Mouse (Mus musculus): ENCODE measurements around the gene Csmd2. TPM values are rescaled to one million over a fixed set of nuclear protein-coding genes. Genes with fewer than 3 reads are reported as not detected.

Gene Csmd2
- polyA plus RNA-seq, 1 experiment from 2014 or later = not detected

- no peak overlapping the region for H3K27ac ChIP-seq
- H3K4me3 ChIP-seq (ENCODE audit: inconsistent target) = no peak overlapping the region
- WGBS (ENCODE audit: missing documents) = 77% methylated on average over 13 of the region's 13 CpGs
- H3K79me2 ChIP-seq (ENCODE audit: inconsistent target) = no peaks in the 10 kb centered on the region
- H3K36me3 ChIP-seq (ENCODE audit: inconsistent target) = no peaks in the 10 kb centered on the region
These were observed 230.4 kb downstream of the Csmd2 start for GRCm38 (mm10) chr4:128217991-128218595.

- no peaks in the 10 kb centered on the region for H3K36me3 ChIP-seq (ENCODE audit: inconsistent target)
- no peak overlapping the region for H3K27ac ChIP-seq
- H3K4me3 ChIP-seq (ENCODE audit: inconsistent target) = no peak overlapping the region
- 88% methylated on average over 6 of the region's 6 CpGs for WGBS (ENCODE audit: missing documents)
- no peaks in the 10 kb centered on the region for H3K79me2 ChIP-seq (ENCODE audit: inconsistent target)
These were observed 236.8 kb downstream of the Csmd2 start for GRCm38 (mm10) chr4:128224453-128224852.

GRCm38 (mm10) chr4:128227377-128228316, 240.0 kb downstream of the Csmd2 start:
- Histone ChIP-seq H3K4me3 (ENCODE audit: inconsistent target) (no peak overlapping the region), H3K27ac (no peak overlapping the region), H3K79me2 (ENCODE audit: inconsistent target) (no peaks in the 10 kb centered on the region), H3K36me3 (ENCODE audit: inconsistent target) (no peaks in the 10 kb centered on the region)
- WGBS (ENCODE audit: missing documents) = 68% methylated on average over 13 of the region's 13 CpGs

- WGBS (ENCODE audit: missing documents) = 87% methylated on average over 13 of the region's 13 CpGs
- Histone ChIP-seq H3K79me2 (ENCODE audit: inconsistent target) (no peaks in the 10 kb centered on the region), H3K4me3 (ENCODE audit: inconsistent target) (no peak overlapping the region), H3K36me3 (ENCODE audit: inconsistent target) (no peaks in the 10 kb centered on the region), H3K27ac (no peak overlapping the region)
These were observed 245.8 kb downstream of the Csmd2 start for GRCm38 (mm10) chr4:128233458-128233857.

- no peak overlapping the region for H3K27ac ChIP-seq
- no peaks in the 10 kb centered on the region for H3K79me2 ChIP-seq (ENCODE audit: inconsistent target)
- 50% methylated on average over 1 of the region's 1 CpGs for WGBS (ENCODE audit: missing documents)
- no peak overlapping the region for H3K4me3 ChIP-seq (ENCODE audit: inconsistent target)
- H3K36me3 ChIP-seq (ENCODE audit: inconsistent target) = no peaks in the 10 kb centered on the region
These were observed 251.5 kb downstream of the Csmd2 start for GRCm38 (mm10) chr4:128239113-128239512.

- 28% methylated on average over 19 of the region's 19 CpGs for WGBS (ENCODE audit: missing documents)
- H3K4me3 ChIP-seq (ENCODE audit: inconsistent target) = no peak overlapping the region
- no peaks in the 10 kb centered on the region for H3K36me3 ChIP-seq (ENCODE audit: inconsistent target)
- no peaks in the 10 kb centered on the region for H3K79me2 ChIP-seq (ENCODE audit: inconsistent target)
- H3K27ac ChIP-seq = no peak overlapping the region
These were observed 253.6 kb downstream of the Csmd2 start for GRCm38 (mm10) chr4:128241075-128241853.

- Histone ChIP-seq H3K79me2 (ENCODE audit: inconsistent target) (no peaks in the 10 kb centered on the region), H3K36me3 (ENCODE audit: inconsistent target) (no peaks in the 10 kb centered on the region), H3K4me3 (ENCODE audit: inconsistent target) (no peak overlapping the region), H3K27ac (no peak overlapping the region)
- 88% methylated on average over 2 of the region's 2 CpGs for WGBS (ENCODE audit: missing documents)
These were observed 254.2 kb downstream of the Csmd2 start for GRCm38 (mm10) chr4:128241854-128242356.

- Histone ChIP-seq H3K27ac (no peak overlapping the region), H3K79me2 (ENCODE audit: inconsistent target) (no peaks in the 10 kb centered on the region), H3K36me3 (ENCODE audit: inconsistent target) (no peaks in the 10 kb centered on the region), H3K4me3 (ENCODE audit: inconsistent target) (no peak overlapping the region)
- 55% methylated on average over 2 of the region's 2 CpGs for WGBS (ENCODE audit: missing documents)
These were observed 257.5 kb downstream of the Csmd2 start for GRCm38 (mm10) chr4:128245201-128245600.

GRCm38 (mm10) chr4:128248676-128249075, 261.0 kb downstream of the Csmd2 start:
- H3K4me3 ChIP-seq (ENCODE audit: inconsistent target) = no peak overlapping the region
- 10% methylated on average over 5 of the region's 5 CpGs for WGBS (ENCODE audit: missing documents)
- no peaks in the 10 kb centered on the region for H3K36me3 ChIP-seq (ENCODE audit: inconsistent target)
- no peaks in the 10 kb centered on the region for H3K79me2 ChIP-seq (ENCODE audit: inconsistent target)
- no peak overlapping the region for H3K27ac ChIP-seq

GRCm38 (mm10) chr4:128259211-128259610, 271.6 kb downstream of the Csmd2 start:
- 81% methylated on average over 5 of the region's 5 CpGs for WGBS (ENCODE audit: missing documents)
- H3K79me2 ChIP-seq (ENCODE audit: inconsistent target) = no peaks in the 10 kb centered on the region
- H3K4me3 ChIP-seq (ENCODE audit: inconsistent target) = no peak overlapping the region
- no peak overlapping the region for H3K27ac ChIP-seq
- no peaks in the 10 kb centered on the region for H3K36me3 ChIP-seq (ENCODE audit: inconsistent target)

GRCm38 (mm10) chr4:128260907-128261560, 273.4 kb downstream of the Csmd2 start, which contains the start of gene Hmgb4:
Gene Hmgb4 (minus strand): TSS chr4:128260957.
- no peaks in the 10 kb centered on the region for H3K79me2 ChIP-seq (ENCODE audit: inconsistent target)
- no peak within 1 kb of the TSS for H3K27ac ChIP-seq
- no peak within 1 kb of the TSS for H3K4me3 ChIP-seq (ENCODE audit: inconsistent target)
- 80% methylated on average over 8 of the region's 8 CpGs for WGBS (ENCODE audit: missing documents)
- no peaks in the 10 kb centered on the region for H3K36me3 ChIP-seq (ENCODE audit: inconsistent target)

- Histone ChIP-seq H3K36me3 (ENCODE audit: inconsistent target) (no peaks in the 10 kb centered on the region), H3K4me3 (ENCODE audit: inconsistent target) (no peak overlapping the region), H3K27ac (no peak overlapping the region), H3K79me2 (ENCODE audit: inconsistent target) (no peaks in the 10 kb centered on the region)
- WGBS (ENCODE audit: missing documents) = 93% methylated on average over 5 of the region's 5 CpGs
These were observed 276.8 kb downstream of the Csmd2 start for GRCm38 (mm10) chr4:128264491-128264890.

- Histone ChIP-seq H3K4me3 (ENCODE audit: inconsistent target) (no peak overlapping the region), H3K27ac (no peak overlapping the region)
- WGBS (ENCODE audit: missing documents) = 78% methylated on average over 3 of the region's 3 CpGs
These were observed 277.7 kb downstream of the Csmd2 start for GRCm38 (mm10) chr4:128265341-128265740.

GRCm38 (mm10) chr4:128269261-128269875, 281.7 kb downstream of the Csmd2 start:
- Histone ChIP-seq H3K27ac (no peak overlapping the region), H3K79me2 (ENCODE audit: inconsistent target) (no peaks in the 10 kb centered on the region), H3K4me3 (ENCODE audit: inconsistent target) (no peak overlapping the region), H3K36me3 (ENCODE audit: inconsistent target) (no peaks in the 10 kb centered on the region)
- 85% methylated on average over 9 of the region's 9 CpGs for WGBS (ENCODE audit: missing documents)

More at GRCm38 (mm10) chr4:128265341-128265740, 277.7 kb downstream of the Csmd2 start:
- Histone ChIP-seq H3K79me2 (ENCODE audit: inconsistent target) (no peaks in the 10 kb centered on the region), H3K36me3 (ENCODE audit: inconsistent target) (no peaks in the 10 kb centered on the region)

All from macrophage (primary cell).